Mouse (Mus musculus): ENCODE results near the gene Rbfox3. TPM values are rescaled to one million over a fixed set of nuclear protein-coding genes. Genes with fewer than 3 reads are reported as not detected.

Gene Rbfox3
- polyA plus RNA-seq, 1 experiment, result not detected

GRCm38 (mm10) chr11:118550773-118551520 is 360.4 kb downstream of the Rbfox3 start:
- Histone ChIP-seq H3K79me2 (ENCODE audit: control insufficient read depth, insufficient read depth) (no peaks in the 10 kb centered on the region), H3K4me2 (ENCODE audit: low read depth) (no peak overlapping the region), H3K4me3 (no peak overlapping the region), H3ac (ENCODE audit: control insufficient read depth, insufficient read length) (no peak overlapping the region), H3K36me3 (ENCODE audit: control insufficient read depth, insufficient read depth) (no peaks in the 10 kb centered on the region), H3K27me3 (ENCODE audit: control insufficient read depth, insufficient read depth, insufficient read length) (peaks cover 79% of the 10 kb centered on the region)
- no peak for TF ChIP-seq REST (IDR thresholded peaks at IDR 0.05; ENCODE audit: insufficient read depth, insufficient read length)
- TF ChIP-seq USF1 (IDR thresholded peaks at IDR 0.05; ENCODE audit: low read depth), result no peak
- TF ChIP-seq TCF12 (IDR thresholded peaks at IDR 0.05; ENCODE audit: insufficient read depth, poor library complexity, severe bottlenecking), result no peak
- TF ChIP-seq CEBPB (IDR thresholded peaks at IDR 0.05; ENCODE audit: insufficient read depth, poor library complexity, severe bottlenecking), result no peak
- no peak for TF ChIP-seq POLR2AphosphoS2 (IDR thresholded peaks at IDR 0.05; ENCODE audit: insufficient read length, low read depth)
- no peak for TF ChIP-seq E2F4 (IDR thresholded peaks at IDR 0.05; ENCODE audit: insufficient read depth)
- TF ChIP-seq TCF3 (IDR thresholded peaks at IDR 0.05; ENCODE audit: insufficient read length, low read depth), result no peak
- TF ChIP-seq MYOG (IDR thresholded peaks at IDR 0.05; ENCODE audit: control insufficient read depth in 1 of 3, insufficient read depth in 1 of 3, insufficient read length in 2 of 3, low read depth in 2 of 3), result no peak
- no peak for TF ChIP-seq SRF (IDR thresholded peaks at IDR 0.05; ENCODE audit: control insufficient read depth, insufficient read length, low read depth)
- no peak for TF ChIP-seq POLR2A (IDR thresholded peaks at IDR 0.05; ENCODE audit: insufficient read length, low read depth)
- no peak for TF ChIP-seq MYOD1 (IDR thresholded peaks at IDR 0.05; ENCODE audit: control insufficient read depth in 1 of 3, insufficient read length in 2 of 3, low read depth in 2 of 3)
- no peak for TF ChIP-seq MAX (IDR thresholded peaks at IDR 0.05; ENCODE audit: low read depth)

- H3K27me3 ChIP-seq (ENCODE audit: control insufficient read depth, insufficient read depth, insufficient read length), result peaks cover 83% of the 10 kb centered on the region
- no peak overlapping the region for H3ac ChIP-seq (ENCODE audit: control insufficient read depth, insufficient read length)
- H3K4me2 ChIP-seq (ENCODE audit: low read depth), result no peak overlapping the region
- no peak overlapping the region for H3K4me3 ChIP-seq
- no peaks in the 10 kb centered on the region for H3K79me2 ChIP-seq (ENCODE audit: control insufficient read depth, insufficient read depth)
- H3K36me3 ChIP-seq (ENCODE audit: control insufficient read depth, insufficient read depth), result no peaks in the 10 kb centered on the region
- no peak for TF ChIP-seq REST (IDR thresholded peaks at IDR 0.05; ENCODE audit: insufficient read depth, insufficient read length)
- no peak for TF ChIP-seq MYOG (IDR thresholded peaks at IDR 0.05; ENCODE audit: control insufficient read depth in 1 of 3, insufficient read depth in 1 of 3, insufficient read length in 2 of 3, low read depth in 2 of 3)
- TF ChIP-seq POLR2A (IDR thresholded peaks at IDR 0.05; ENCODE audit: insufficient read length, low read depth), result no peak
- no peak for TF ChIP-seq MAX (IDR thresholded peaks at IDR 0.05; ENCODE audit: low read depth)
- TF ChIP-seq POLR2AphosphoS2 (IDR thresholded peaks at IDR 0.05; ENCODE audit: insufficient read length, low read depth), result no peak
Observed at GRCm38 (mm10) chr11:118548242-118548641, 363.2 kb downstream of the Rbfox3 start.

- H3ac ChIP-seq (ENCODE audit: control insufficient read depth, insufficient read length), result no peak overlapping the region
- peaks cover 82% of the 10 kb centered on the region for H3K27me3 ChIP-seq (ENCODE audit: control insufficient read depth, insufficient read depth, insufficient read length)
- H3K36me3 ChIP-seq (ENCODE audit: control insufficient read depth, insufficient read depth), result no peaks in the 10 kb centered on the region
- TF ChIP-seq MAX (IDR thresholded peaks at IDR 0.05; ENCODE audit: low read depth), result no peak
- peak; percentile 49 for TF ChIP-seq REST (IDR thresholded peaks at IDR 0.05; ENCODE audit: insufficient read depth, insufficient read length)
- no peak for TF ChIP-seq E2F4 (IDR thresholded peaks at IDR 0.05; ENCODE audit: insufficient read depth)
- no peak for TF ChIP-seq TCF12 (IDR thresholded peaks at IDR 0.05; ENCODE audit: insufficient read depth, poor library complexity, severe bottlenecking)
- no peak for TF ChIP-seq POLR2AphosphoS2 (IDR thresholded peaks at IDR 0.05; ENCODE audit: insufficient read length, low read depth)
- H3K79me2 ChIP-seq (ENCODE audit: control insufficient read depth, insufficient read depth), result no peaks in the 10 kb centered on the region
- H3K4me3 ChIP-seq, result no peak overlapping the region
- H3K4me2 ChIP-seq (ENCODE audit: low read depth), result no peak overlapping the region
Observed at GRCm38 (mm10) chr11:118546269-118546668, 365.1 kb downstream of the Rbfox3 start.

GRCm38 (mm10) chr11:118545690-118546089 is 365.7 kb downstream of the Rbfox3 start:
- TF ChIP-seq MAX (IDR thresholded peaks at IDR 0.05; ENCODE audit: low read depth), result no peak
- H3K4me2 ChIP-seq (ENCODE audit: low read depth), result no peak overlapping the region
- H3ac ChIP-seq (ENCODE audit: control insufficient read depth, insufficient read length), result no peak overlapping the region
- H3K4me3 ChIP-seq, result no peak overlapping the region
- no peaks in the 10 kb centered on the region for H3K36me3 ChIP-seq (ENCODE audit: control insufficient read depth, insufficient read depth)
- H3K27me3 ChIP-seq (ENCODE audit: control insufficient read depth, insufficient read depth, insufficient read length), result peaks cover 81% of the 10 kb centered on the region
- H3K79me2 ChIP-seq (ENCODE audit: control insufficient read depth, insufficient read depth), result no peaks in the 10 kb centered on the region

GRCm38 (mm10) chr11:118544564-118544963 is 366.8 kb downstream of the Rbfox3 start:
- peaks cover 81% of the 10 kb centered on the region for H3K27me3 ChIP-seq (ENCODE audit: control insufficient read depth, insufficient read depth, insufficient read length)
- no peaks in the 10 kb centered on the region for H3K79me2 ChIP-seq (ENCODE audit: control insufficient read depth, insufficient read depth)
- no peak overlapping the region for H3ac ChIP-seq (ENCODE audit: control insufficient read depth, insufficient read length)
- no peak overlapping the region for H3K4me2 ChIP-seq (ENCODE audit: low read depth)
- no peak overlapping the region for H3K4me3 ChIP-seq
- TF ChIP-seq MYOD1 (IDR thresholded peaks at IDR 0.05; ENCODE audit: control insufficient read depth in 1 of 3, insufficient read length in 2 of 3, low read depth in 2 of 3), result no peak
- no peak for TF ChIP-seq TCF12 (IDR thresholded peaks at IDR 0.05; ENCODE audit: insufficient read depth, poor library complexity, severe bottlenecking)
- no peak for TF ChIP-seq SRF (IDR thresholded peaks at IDR 0.05; ENCODE audit: control insufficient read depth, insufficient read length, low read depth)
- TF ChIP-seq POLR2A (IDR thresholded peaks at IDR 0.05; ENCODE audit: insufficient read length, low read depth), result no peak
- TF ChIP-seq POLR2AphosphoS2 (IDR thresholded peaks at IDR 0.05; ENCODE audit: insufficient read length, low read depth), result no peak
- TF ChIP-seq E2F4 (IDR thresholded peaks at IDR 0.05; ENCODE audit: insufficient read depth), result no peak
- TF ChIP-seq MYOG (IDR thresholded peaks at IDR 0.05; ENCODE audit: control insufficient read depth in 1 of 3, insufficient read depth in 1 of 3, insufficient read length in 2 of 3, low read depth in 2 of 3), result no peak
- no peak for TF ChIP-seq MAX (IDR thresholded peaks at IDR 0.05; ENCODE audit: low read depth)
- TF ChIP-seq TCF3 (IDR thresholded peaks at IDR 0.05; ENCODE audit: insufficient read length, low read depth), result no peak
- no peak for TF ChIP-seq CEBPB (IDR thresholded peaks at IDR 0.05; ENCODE audit: insufficient read depth, poor library complexity, severe bottlenecking)
- no peak for TF ChIP-seq REST (IDR thresholded peaks at IDR 0.05; ENCODE audit: insufficient read depth, insufficient read length)
- TF ChIP-seq USF1 (IDR thresholded peaks at IDR 0.05; ENCODE audit: low read depth), result no peak
- H3K36me3 ChIP-seq (ENCODE audit: control insufficient read depth, insufficient read depth), result no peaks in the 10 kb centered on the region

All from myocyte (in vitro differentiated cells).